Mouse (Mus musculus) large intestine, adult 2 months (tissue): ENCODE measurements around the gene Myo10. TPM values are rescaled to one million over a fixed set of nuclear protein-coding genes. Genes with fewer than 3 reads are reported as not detected.
A peak's percentile ranks its signal among the peaks of the same experiment; 100 is the strongest.

ENCODE experiments used
- DNase-seq: peaks from one replicate; pipeline ENCODE4 v3.0.0-alpha.2; 2012; ENCODE audit warnings: low read depth, low spot score
- WGBS: fragments of 180-500 bp; shearing (Covaris S2); methylation state at CpG from one replicate; pipeline ENCODE4 v1.1.7; 2018; 5-methylcytosine and 5-hydroxymethylcytosine counted together
- polyA plus RNA-seq: library from polyadenylated mRNA; depleted of rRNA; stranded (reverse); fragments of >200 nt; gene quantifications from 2 replicates; pipeline ENCODE4 v1.2.3, GENCODE M21; 2012

The Myo10 gene
- polyA plus RNA-seq, 1 experiment = 13.8 TPM

DNA sequence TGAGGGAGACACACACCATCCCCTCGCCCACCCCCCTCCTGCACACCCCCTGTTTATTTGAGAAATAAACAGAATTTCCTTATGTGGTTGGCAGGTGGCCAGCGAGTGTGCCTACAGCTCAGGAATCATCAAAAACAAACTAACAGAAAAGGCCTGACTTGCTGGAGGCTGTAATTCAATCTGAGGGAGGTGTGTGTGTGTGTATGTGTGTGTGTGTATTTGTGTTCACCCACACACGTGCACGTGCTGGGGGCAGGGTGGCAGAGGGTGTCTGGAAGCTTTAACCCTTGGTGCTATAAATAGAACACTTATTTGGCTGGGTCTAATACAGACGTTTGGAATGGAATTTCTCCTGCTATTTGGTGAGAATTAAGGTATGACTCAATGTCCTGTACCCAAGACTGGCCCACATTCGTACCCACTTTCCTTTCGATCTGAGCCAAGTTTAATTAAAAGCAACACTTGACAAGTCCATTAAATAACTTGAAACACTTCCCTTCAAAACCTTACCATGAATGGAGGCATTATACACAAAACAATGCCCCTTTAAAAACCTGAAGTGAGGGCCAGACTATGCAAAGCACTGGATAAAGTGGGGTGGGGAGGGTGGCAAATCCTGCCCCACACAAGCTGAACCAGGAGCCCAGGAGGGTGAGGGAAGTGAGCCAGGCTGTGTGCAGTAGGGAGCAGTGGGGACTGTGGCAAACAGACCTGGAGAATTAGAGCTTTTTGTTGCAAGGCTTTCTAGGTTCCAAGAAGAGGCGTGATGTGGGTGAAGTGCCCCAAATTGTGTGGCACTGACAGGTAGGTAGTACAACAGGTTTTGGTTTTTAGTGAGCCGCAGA lies 20.1 kb downstream of the Myo10 start:
- 16% methylated on average over 9 of the region's 9 CpGs for WGBS
- DNase-seq = no peak

GRCm38 (mm10) chr15:25645862-25646261 lies 23.5 kb downstream of the Myo10 start:
- no peak for DNase-seq
- WGBS = 48% methylated on average over 4 of the region's 4 CpGs

- DNase-seq = no peak
- 97% methylated on average over 2 of the region's 2 CpGs for WGBS
These were observed 26.0 kb downstream of the Myo10 start for GRCm38 (mm10) chr15:25648287-25648686.

GRCm38 (mm10) chr15:25650371-25650770 lies 28.0 kb downstream of the Myo10 start:
- no peak for DNase-seq
- 28% methylated on average over 5 of the region's 5 CpGs for WGBS

DNA sequence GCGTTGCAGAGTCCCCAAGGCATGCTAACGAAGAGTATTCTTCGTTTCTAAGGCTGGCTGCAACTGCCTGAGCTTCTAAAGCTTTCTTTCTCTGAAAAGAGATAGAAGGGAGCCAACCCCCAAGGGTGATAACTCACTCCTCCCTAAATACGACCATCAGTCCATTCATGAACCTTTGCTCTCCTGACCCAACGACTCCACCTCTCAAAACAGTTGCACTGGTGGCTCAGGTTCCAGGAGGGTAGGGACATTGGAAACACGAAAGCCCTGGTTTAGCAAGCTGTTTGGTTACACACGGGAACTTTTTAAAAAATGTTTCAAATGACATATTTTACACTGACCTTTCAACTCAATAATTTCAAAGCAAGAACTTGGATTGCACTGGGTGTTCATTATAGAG lies 29.5 kb downstream of the Myo10 start:
- WGBS = 57% methylated on average over 7 of the region's 7 CpGs
- DNase-seq = no peak

GRCm38 (mm10) chr15:25652368-25652767 lies 30.0 kb downstream of the Myo10 start:
- WGBS = 80% methylated on average over 5 of the region's 5 CpGs

GRCm38 (mm10) chr15:25652933-25653332 lies 30.6 kb downstream of the Myo10 start:
- DNase-seq = no peak
- WGBS = 68% methylated on average over 6 of the region's 6 CpGs

More at GRCm38 (mm10) chr15:25652368-25652767, 30.0 kb downstream of the Myo10 start:
- no peak for DNase-seq

- WGBS = 42% methylated on average over 5 of the region's 5 CpGs
- no peak for DNase-seq
These were observed 31.4 kb downstream of the Myo10 start for GRCm38 (mm10) chr15:25653680-25654079.

DNA sequence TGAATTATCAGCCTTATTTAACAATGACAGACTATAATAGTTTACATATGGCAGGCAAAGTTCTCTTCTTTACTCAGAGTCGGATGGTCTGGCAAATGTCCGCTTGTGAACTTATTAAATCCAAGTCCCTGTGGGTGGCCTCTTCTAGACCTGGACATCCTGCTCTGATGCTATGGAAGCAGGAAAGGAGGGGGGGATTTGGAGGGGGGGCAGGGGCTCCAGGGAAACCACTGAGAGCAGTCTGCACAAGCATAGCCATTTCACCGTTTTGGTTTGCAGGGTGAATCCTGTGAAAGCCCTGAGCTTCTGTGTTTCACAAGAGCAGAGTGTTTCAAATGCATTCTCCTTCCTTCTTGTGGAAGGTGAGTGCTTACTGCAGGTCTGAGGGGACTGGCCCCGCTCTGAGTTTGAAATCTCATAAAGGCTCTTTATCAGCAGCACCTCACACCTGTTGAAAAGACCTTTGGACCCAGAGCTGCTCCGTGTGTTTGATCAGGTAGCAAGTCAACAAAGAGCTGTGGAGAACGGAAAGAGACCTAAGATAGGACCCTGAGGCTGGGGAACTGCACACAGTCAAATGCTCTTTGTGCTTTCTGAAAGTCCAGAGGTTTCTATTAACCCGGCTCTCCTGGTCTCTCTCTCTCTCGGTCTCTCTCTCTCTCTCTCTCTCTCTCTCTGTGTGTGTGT lies 40.7 kb downstream of the Myo10 start:
- DNase-seq = peak; percentile 91
- WGBS = 19% methylated on average over 8 of the region's 8 CpGs

DNA sequence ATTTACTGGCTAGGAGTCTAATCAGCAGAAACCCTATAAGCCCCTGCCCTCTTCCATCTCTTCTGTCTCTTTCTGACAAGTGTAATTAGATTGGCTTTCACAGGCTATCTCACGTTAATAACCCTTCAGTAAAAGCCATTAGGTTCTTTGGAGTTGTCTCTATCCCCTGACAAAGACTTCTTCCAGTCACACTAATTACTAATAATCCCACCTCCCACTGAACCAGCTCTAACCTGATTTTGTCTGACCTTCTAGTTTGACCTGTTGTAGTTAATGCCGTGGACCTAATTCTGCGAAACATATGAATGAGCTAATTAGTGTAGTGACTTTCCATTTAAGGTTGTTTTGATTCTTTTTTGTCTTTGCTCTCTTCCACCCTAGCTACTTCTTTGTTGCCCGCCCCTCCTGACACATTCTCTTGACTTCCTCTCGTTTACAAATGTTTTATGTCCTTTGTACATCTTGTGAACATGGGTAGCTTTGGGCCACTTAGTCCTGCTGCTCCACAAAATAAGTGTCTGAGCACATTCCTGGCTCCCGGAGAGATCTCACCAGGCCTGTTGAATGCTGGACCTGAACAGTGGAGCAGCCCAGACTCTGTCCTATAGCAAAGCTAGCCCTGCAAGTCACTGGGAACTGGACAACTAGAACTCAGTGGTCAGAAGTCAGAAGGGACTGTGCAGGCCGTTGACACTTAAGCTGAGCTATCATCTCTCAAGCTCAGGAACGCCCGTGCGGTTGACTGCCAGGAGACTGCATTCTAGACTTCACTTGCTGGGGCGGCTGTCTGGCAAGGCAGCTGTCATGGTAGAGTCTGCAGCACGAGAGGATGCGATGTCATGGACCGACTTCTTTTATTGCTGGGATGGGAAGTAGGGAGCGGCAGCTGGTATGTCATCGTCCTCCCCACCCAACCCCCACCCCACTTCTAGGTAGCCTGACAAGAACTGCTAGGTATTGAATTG lies 47.2 kb downstream of the Myo10 start:
- 46% methylated on average over 16 of the region's 16 CpGs for WGBS
- DNase-seq = no peak

DNA sequence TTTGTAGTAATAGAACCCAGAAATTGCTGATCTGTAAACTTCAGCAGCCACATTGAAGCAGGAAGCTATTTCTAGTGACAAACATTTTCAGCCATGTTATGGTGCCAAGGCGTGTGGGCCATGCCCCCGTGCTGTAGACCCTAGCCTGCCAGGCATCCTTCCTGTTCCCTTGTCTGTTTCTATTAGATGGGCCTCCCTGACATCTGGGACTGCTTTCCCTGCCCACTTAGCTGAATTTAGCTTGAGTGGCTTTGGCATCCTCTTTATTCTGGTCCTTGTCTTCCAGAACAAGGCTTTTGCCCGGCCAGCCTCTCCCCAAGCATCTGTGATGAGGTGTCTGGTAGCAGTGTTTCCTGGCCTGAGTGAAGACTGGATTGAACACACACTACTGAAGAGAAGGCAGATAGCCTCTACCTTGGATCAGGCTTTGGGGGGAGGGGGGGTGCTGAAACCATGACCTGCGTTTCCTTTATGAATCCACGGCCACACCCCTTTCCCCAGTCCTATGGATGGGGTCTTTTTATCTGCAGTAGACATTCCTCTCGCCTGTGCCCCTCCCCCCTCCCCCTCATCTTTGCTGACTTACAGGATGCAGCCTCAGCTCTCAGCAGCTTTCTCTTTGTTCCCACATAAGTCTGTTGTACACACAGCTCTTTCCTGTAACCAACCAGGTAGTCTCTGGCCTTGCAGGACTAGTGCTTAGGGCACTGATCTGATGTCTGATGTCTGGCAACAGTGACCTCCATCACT lies 51.1 kb downstream of the Myo10 start:
- 75% methylated on average over 6 of the region's 6 CpGs for WGBS
- no peak for DNase-seq

GRCm38 (mm10) chr15:25674099-25674931 lies 52.0 kb downstream of the Myo10 start:
- WGBS = 92% methylated on average over 17 of the region's 17 CpGs
- no peak for DNase-seq

DNA sequence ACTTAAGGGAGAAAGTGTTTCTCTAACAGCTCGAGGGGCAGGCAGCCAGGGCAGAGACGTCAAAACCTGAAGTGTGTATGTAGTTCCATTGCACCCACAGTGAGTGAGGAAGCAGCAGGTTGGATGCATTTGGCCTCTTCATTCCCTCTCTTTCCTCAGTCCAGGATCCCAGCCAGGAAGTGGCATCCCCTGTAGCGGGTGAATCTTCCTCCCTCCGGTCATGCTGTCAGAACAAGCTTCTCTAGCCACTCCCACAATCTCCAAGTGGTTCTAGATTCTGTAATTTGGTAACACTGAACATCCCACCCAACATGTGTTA lies 52.6 kb downstream of the Myo10 start:
- WGBS = 96% methylated on average over 4 of the region's 4 CpGs
- no peak for DNase-seq

GRCm38 (mm10) chr15:25675359-25675758 lies 53.0 kb downstream of the Myo10 start:
- WGBS = 91% methylated on average over 11 of the region's 11 CpGs

DNA sequence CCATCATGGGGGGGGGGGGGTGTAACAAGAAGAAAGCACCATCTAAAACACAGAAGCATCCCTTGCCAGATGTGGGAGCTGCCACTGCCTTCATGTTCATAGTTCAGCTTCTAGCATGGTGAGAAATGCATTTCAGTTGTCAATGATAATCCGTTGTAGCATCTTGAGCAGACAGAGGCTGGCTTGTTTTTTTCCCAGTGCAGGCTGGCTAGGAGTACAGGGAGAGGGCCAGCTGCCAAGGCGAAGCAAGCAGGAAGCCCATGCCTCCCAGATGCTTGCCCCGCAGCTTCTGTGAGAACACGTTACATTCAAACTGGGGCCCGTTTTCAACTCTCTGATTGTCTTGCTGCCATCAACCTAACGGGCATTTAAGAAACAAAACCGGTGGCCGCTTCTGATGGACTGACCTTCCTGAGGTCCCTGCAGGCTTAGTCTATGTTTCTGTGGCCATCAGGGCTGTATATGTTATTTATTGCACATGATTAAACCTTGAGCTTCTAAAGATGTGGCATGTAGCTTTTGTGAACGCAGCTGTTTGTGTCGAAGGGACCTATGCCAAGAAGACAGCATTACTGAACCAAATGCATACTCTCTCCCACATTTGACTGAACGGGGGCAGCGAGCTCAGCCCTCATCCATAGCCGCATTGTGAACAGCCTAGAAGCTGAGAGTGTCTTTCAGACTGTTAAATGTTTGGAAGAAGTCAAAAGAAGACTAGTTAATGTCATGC lies 53.9 kb downstream of the Myo10 start:
- no peak for DNase-seq
- WGBS = 61% methylated on average over 13 of the region's 13 CpGs

More at GRCm38 (mm10) chr15:25675359-25675758, 53.0 kb downstream of the Myo10 start:
- DNase-seq = no peak

DNA sequence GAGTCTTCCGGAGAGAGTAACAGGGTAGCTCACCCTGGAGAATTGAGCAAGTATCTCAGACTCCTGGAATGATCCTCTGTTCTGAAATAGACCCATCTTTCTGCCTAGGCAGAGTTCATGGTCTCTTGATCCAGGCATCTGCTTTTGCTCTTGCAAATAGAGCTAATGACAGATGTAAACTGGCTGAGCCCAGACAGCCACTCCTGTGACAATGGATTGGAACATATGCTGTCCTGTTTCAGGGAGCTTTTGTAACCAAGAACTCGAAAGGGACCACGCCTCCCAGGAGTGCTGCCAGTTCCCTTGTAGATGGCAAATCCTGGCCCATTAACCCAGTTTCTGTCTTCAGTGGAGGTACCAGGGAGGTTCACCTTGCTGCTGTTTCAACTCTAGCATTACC lies 56.8 kb downstream of the Myo10 start:
- WGBS = 43% methylated on average over 3 of the region's 3 CpGs
- no peak for DNase-seq

GRCm38 (mm10) chr15:25679616-25680015 lies 57.3 kb downstream of the Myo10 start:
- DNase-seq = no peak
- 83% methylated on average over 4 of the region's 4 CpGs for WGBS

GRCm38 (mm10) chr15:25680269-25680818 lies 58.0 kb downstream of the Myo10 start:
- no peak for DNase-seq
- 70% methylated on average over 10 of the region's 10 CpGs for WGBS
